Mouse (Mus musculus) midbrain, embryonic 15.5 days (tissue): ENCODE data around the gene Uprt. TPM values are rescaled to one million over a fixed set of nuclear protein-coding genes. Genes with fewer than 3 reads are reported as not detected.
A peak's percentile ranks its signal among the peaks of the same experiment; 100 is the strongest.

ENCODE experiments used
- ATAC-seq: fragments of 200-750 bp; cut with Nextera tagmentation; replicated peaks from 2 replicates; pipeline ENCODE4 v1.8.0; 2017; ENCODE audit warnings: moderate TSS enrichment
- H3K27ac ChIP-seq: fragments of 300-500 bp; sonication (generic); 2 replicates; pipeline ENCODE4 v1.5.1; 2015; ENCODE audit warnings: mild to moderate bottlenecking, inconsistent platforms
- H3K27me3 ChIP-seq: fragments of 300-500 bp; sonication (generic); replicated peaks from 2 replicates; pipeline ENCODE4 v1.6.1; 2015; ENCODE audit warnings: inconsistent platforms
- H3K36me3 ChIP-seq: fragments of 300-500 bp; sonication (generic); replicated peaks from 2 replicates; pipeline ENCODE4 v1.6.1; 2015; ENCODE audit warnings: inconsistent platforms
- H3K4me1 ChIP-seq: fragments of 300-500 bp; sonication (generic); 2 replicates; pipeline ENCODE4 v1.6.1; 2015; ENCODE audit warnings: inconsistent platforms
- H3K4me2 ChIP-seq: fragments of 300-500 bp; sonication (generic); 2 replicates; pipeline ENCODE4 v1.6.1; 2015; ENCODE audit warnings: inconsistent platforms, mild to moderate bottlenecking, moderate library complexity
- H3K4me3 ChIP-seq: fragments of 300-500 bp; sonication (generic); 2 replicates; pipeline ENCODE4 v1.5.1; 2015; ENCODE audit warnings: mild to moderate bottlenecking, inconsistent platforms
- H3K9ac ChIP-seq: fragments of 300-500 bp; sonication (generic); 2 replicates; pipeline ENCODE4 v1.6.1; 2015; ENCODE audit warnings: mild to moderate bottlenecking, inconsistent platforms
- H3K9me3 ChIP-seq: fragments of 300-500 bp; sonication (generic); 2 replicates; pipeline ENCODE4 v1.6.1; 2016; ENCODE audit warnings: inconsistent platforms
- WGBS: fragments of 180-500 bp; shearing (Covaris S2); methylation state at CpG from one replicate; pipeline ENCODE4 v1.1.7; 2015; ENCODE audit warnings: mixed read lengths; 5-methylcytosine and 5-hydroxymethylcytosine counted together
- polyA plus RNA-seq: library from polyadenylated mRNA; unstranded; fragments of >200 nt; fragmentation: Nextera tagmentation; extraction: Ambion mirVana; gene quantifications from 2 replicates; pipeline ENCODE4 v1.2.1, GENCODE M21; 2015

Gene Uprt
- 2.0 TPM in 2 replicates for polyA plus RNA-seq

GRCm38 (mm10) chrX:104482572-104483443 is at the start of gene Uprt:
TSS of gene Uprt (plus strand) at chrX:104482818.
- Histone ChIP-seq H3K9ac (peak within 1 kb of the TSS; percentile 56), H3K4me1 (no peaks in the 10 kb centered on the region; the same call in 1 of the 2 replicates), H3K27me3 (peaks cover 17% of the 10 kb centered on the region), H3K36me3 (no peaks in the 10 kb centered on the region), H3K4me3 (peak within 1 kb of the TSS; percentile 66), H3K4me2 (peak within 1 kb of the TSS; percentile 52), H3K9me3 (no peaks in the 10 kb centered on the region), H3K27ac (peak within 1 kb of the TSS; percentile 76)
- ATAC-seq, result peak; percentile 99
- WGBS, result 24% methylated on average over 34 of the region's 34 CpGs

DNA sequence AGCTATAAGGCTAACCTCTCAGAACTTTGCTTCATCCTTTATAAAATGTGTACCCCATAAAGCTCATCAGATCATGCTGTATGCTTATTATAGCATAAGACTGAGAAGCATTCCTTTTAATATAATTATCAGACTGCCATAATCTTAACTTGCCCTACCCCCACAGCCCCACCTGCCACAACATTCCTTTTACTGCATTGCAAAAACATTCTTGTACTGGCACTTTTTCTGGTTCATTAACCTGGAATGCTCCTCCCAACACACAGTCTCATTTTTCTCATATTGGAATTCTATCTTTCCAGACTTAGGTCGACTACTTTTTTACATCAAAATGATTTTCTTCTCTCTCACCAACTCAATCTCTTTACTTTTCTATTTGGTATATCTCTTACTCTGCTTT is 49.2 kb upstream of the Uprt start:
- 54% methylated on average over 1 of the region's 1 CpGs for WGBS

DNA sequence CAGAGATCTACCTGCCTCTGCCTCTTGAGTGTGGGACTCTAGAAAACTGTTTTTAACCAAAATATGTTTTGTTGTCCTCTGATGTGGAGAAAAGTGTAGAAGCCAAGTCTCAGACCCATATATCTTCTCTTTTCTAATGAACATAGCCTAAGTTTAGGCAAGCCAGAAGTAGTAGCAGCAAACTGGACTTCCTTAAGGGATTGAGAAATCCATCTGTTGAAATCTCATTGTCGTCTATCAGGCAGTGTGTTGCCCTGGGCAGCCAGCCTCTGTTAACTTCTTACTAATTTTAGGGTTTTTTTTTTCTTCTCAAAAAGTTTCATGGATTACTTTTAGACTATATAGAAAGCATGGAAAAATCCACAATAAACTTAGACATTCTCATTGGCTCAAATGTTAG is 30.2 kb upstream of the Uprt start:
- WGBS, result 88% methylated on average over 1 of the region's 1 CpGs
- Histone ChIP-seq H3K27ac (no peak overlapping the region), H3K9ac (no peak overlapping the region), H3K4me3 (no peak overlapping the region), H3K4me2 (no peak overlapping the region), H3K4me1 (no peaks in the 10 kb centered on the region), H3K36me3 (no peaks in the 10 kb centered on the region), H3K9me3 (no peaks in the 10 kb centered on the region), H3K27me3 (peaks cover 3% of the 10 kb centered on the region)
- ATAC-seq, result no peak

More for the DNA sequence above, 49.2 kb upstream of the Uprt start:
- no peaks in the 10 kb centered on the region for H3K36me3 ChIP-seq
- peaks cover 4% of the 10 kb centered on the region; the same call in 1 of the 2 replicates for H3K27me3 ChIP-seq
- no peak overlapping the region for H3K4me3 ChIP-seq
- H3K9ac ChIP-seq, result no peak overlapping the region
- no peak overlapping the region for H3K4me2 ChIP-seq
- ATAC-seq, result no peak
- H3K27ac ChIP-seq, result no peak overlapping the region
- no peaks in the 10 kb centered on the region for H3K9me3 ChIP-seq
- H3K4me1 ChIP-seq, result no peaks in the 10 kb centered on the region

DNA sequence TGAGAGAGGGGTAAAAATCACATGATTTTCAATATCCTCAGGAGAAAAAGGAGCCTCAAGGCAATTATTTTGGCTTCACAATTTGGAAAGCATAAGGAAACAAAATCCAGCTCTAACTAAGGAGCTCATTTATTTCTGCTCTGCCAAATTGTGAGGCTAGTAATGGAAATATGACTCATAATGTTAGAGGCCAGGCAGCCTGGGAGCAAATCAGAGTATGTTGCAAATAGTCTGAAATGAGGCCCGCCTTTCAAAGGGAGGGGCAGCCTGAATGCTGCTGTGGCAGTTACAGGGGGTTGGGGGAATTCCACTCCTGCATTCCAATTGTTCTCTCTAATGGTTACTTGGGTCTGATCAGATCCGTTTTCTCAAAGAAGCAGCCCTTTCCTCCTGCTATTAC is 20.9 kb upstream of the Uprt start:
- H3K4me2 ChIP-seq, result no peak overlapping the region
- H3K27ac ChIP-seq, result no peak overlapping the region
- WGBS, result 45% methylated on average over 2 of the region's 2 CpGs
- H3K36me3 ChIP-seq, result no peaks in the 10 kb centered on the region
- no peak for ATAC-seq
- H3K9me3 ChIP-seq, result no peaks in the 10 kb centered on the region
- H3K9ac ChIP-seq, result no peak overlapping the region
- no peaks in the 10 kb centered on the region for H3K4me1 ChIP-seq
- H3K4me3 ChIP-seq, result no peak overlapping the region
- no peaks in the 10 kb centered on the region for H3K27me3 ChIP-seq

DNA sequence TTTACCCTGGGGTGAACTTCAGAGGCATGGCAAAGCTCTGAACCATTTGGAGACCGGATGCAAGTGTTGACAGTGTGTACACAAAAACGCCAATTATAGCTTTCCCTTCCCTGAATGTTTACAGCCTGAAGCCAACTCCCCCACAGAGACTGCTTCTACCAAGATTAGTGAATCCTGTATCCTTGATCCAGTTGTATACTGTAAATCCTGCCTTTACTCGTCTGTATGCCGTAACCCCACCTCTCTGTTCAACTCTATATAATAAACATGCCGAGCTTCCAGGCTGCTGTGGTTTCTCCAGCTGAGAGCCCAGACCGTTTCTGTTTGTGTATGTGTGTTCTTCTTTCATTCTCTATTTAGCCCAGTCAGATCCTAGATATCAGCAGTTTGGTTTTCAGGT is 18.2 kb upstream of the Uprt start:
- Histone ChIP-seq H3K9me3 (no peaks in the 10 kb centered on the region), H3K36me3 (no peaks in the 10 kb centered on the region), H3K9ac (no peak overlapping the region), H3K27me3 (no peaks in the 10 kb centered on the region), H3K4me1 (no peaks in the 10 kb centered on the region), H3K27ac (no peak overlapping the region), H3K4me3 (no peak overlapping the region), H3K4me2 (no peak overlapping the region)
- WGBS, result 76% methylated on average over 6 of the region's 6 CpGs
- ATAC-seq, result no peak

- Histone ChIP-seq H3K27ac (no peak overlapping the region), H3K4me2 (no peak overlapping the region), H3K27me3 (peaks cover 10% of the 10 kb centered on the region; the same call in 1 of the 2 replicates), H3K4me1 (no peaks in the 10 kb centered on the region), H3K4me3 (no peak overlapping the region), H3K36me3 (no peaks in the 10 kb centered on the region), H3K9me3 (no peaks in the 10 kb centered on the region), H3K9ac (no peak overlapping the region)
- no peak for ATAC-seq
- WGBS, result 14% methylated on average over 2 of the region's 2 CpGs
Observed at GRCm38 (mm10) chrX:104478041-104478440, 4.6 kb upstream of the Uprt start.

DNA sequence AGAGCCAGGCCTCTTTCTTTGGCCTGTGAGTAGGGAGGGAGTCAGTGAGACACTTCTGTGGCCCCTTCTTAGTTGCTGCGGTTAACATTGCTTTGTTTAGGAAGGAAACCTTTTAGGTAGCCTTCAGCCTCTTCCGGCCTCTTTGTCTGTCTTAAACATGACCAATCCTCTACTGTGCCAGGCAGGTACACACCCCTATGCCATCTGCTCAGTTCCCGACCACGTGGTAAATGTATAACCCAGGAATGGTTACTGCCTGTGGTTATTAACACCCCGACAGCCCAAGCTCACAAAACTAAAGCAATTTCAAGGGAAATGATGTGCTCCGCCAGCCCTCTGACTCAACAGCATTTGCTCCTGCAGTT is 808 bp downstream of the Uprt start:
- H3K4me1 ChIP-seq, result no peaks in the 10 kb centered on the region; the same call in 1 of the 2 replicates
- H3K27me3 ChIP-seq, result peaks cover 17% of the 10 kb centered on the region
- H3K4me2 ChIP-seq, result peak overlapping the region; percentile 52
- no peaks in the 10 kb centered on the region for H3K9me3 ChIP-seq
- WGBS, result 27% methylated on average over 6 of the region's 6 CpGs
- peak overlapping the region; percentile 56 for H3K9ac ChIP-seq
- peak overlapping the region; percentile 76 for H3K27ac ChIP-seq
- H3K4me3 ChIP-seq, result peak overlapping the region; percentile 66
- ATAC-seq, result peak; percentile 86
- H3K36me3 ChIP-seq, result no peaks in the 10 kb centered on the region

DNA sequence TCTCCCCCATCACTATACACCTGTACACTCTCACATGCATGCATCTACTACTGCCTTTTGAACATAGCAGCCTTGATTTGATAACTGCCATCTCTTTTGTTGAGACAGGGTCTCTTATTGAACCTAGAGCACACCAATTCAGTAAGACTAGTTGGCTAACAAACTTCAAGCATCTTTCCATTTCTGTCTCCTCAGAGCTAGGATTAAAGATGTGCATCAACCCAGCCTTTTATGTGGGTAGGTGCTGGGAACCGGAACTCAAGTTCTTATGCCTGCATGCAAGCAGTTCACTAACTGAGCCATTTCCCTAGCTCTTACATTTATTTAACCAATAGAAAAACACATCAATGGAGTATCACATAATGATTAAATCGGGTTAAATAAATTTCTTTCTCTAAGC is 3.0 kb downstream of the Uprt start:
- WGBS, result 81% methylated on average over 2 of the region's 2 CpGs
- H3K4me3 ChIP-seq, result no peak overlapping the region
- no peak overlapping the region for H3K4me2 ChIP-seq
- H3K27me3 ChIP-seq, result peaks cover 18% of the 10 kb centered on the region
- no peak overlapping the region for H3K27ac ChIP-seq
- H3K9me3 ChIP-seq, result no peaks in the 10 kb centered on the region
- no peak for ATAC-seq
- H3K4me1 ChIP-seq, result no peaks in the 10 kb centered on the region; the same call in 1 of the 2 replicates
- no peaks in the 10 kb centered on the region for H3K36me3 ChIP-seq
- H3K9ac ChIP-seq, result no peak overlapping the region

- no peaks in the 10 kb centered on the region; the same call in 1 of the 2 replicates for H3K4me1 ChIP-seq
- H3K4me3 ChIP-seq, result no peak overlapping the region
- no peak overlapping the region for H3K4me2 ChIP-seq
- no peaks in the 10 kb centered on the region for H3K9me3 ChIP-seq
- ATAC-seq, result no peak
- H3K27ac ChIP-seq, result no peak overlapping the region
- WGBS, result 86% methylated on average over 3 of the region's 3 CpGs
- H3K27me3 ChIP-seq, result peaks cover 17% of the 10 kb centered on the region
- no peaks in the 10 kb centered on the region for H3K36me3 ChIP-seq
- no peak overlapping the region for H3K9ac ChIP-seq
Observed at GRCm38 (mm10) chrX:104488036-104488435, 5.4 kb downstream of the Uprt start.

- Histone ChIP-seq H3K9me3 (no peaks in the 10 kb centered on the region), H3K4me1 (no peaks in the 10 kb centered on the region; the same call in 1 of the 2 replicates), H3K4me3 (no peak overlapping the region), H3K27ac (no peak overlapping the region), H3K9ac (no peak overlapping the region), H3K27me3 (peaks cover 11% of the 10 kb centered on the region), H3K4me2 (no peak overlapping the region), H3K36me3 (no peaks in the 10 kb centered on the region)
- WGBS, result 82% methylated on average over 4 of the region's 4 CpGs
- ATAC-seq, result no peak
Observed at GRCm38 (mm10) chrX:104488870-104489467, 6.4 kb downstream of the Uprt start.

GRCm38 (mm10) chrX:104489626-104490355 is 7.2 kb downstream of the Uprt start:
- ATAC-seq, result no peak
- H3K4me3 ChIP-seq, result no peak overlapping the region
- 58% methylated on average over 4 of the region's 4 CpGs for WGBS
- no peak overlapping the region for H3K4me2 ChIP-seq
- no peaks in the 10 kb centered on the region for H3K9me3 ChIP-seq
- H3K4me1 ChIP-seq, result no peaks in the 10 kb centered on the region; the same call in 1 of the 2 replicates
- peaks cover 11% of the 10 kb centered on the region for H3K27me3 ChIP-seq
- no peak overlapping the region for H3K9ac ChIP-seq
- H3K36me3 ChIP-seq, result no peaks in the 10 kb centered on the region
- H3K27ac ChIP-seq, result no peak overlapping the region

- H3K36me3 ChIP-seq, result no peaks in the 10 kb centered on the region
- no peaks in the 10 kb centered on the region for H3K9me3 ChIP-seq
- no peak overlapping the region for H3K9ac ChIP-seq
- H3K27ac ChIP-seq, result no peak overlapping the region
- ATAC-seq, result no peak
- H3K4me2 ChIP-seq, result no peak overlapping the region
- 73% methylated on average over 5 of the region's 5 CpGs for WGBS
- H3K4me3 ChIP-seq, result no peak overlapping the region
- no peaks in the 10 kb centered on the region for H3K4me1 ChIP-seq
- H3K27me3 ChIP-seq, result peaks cover 13% of the 10 kb centered on the region
Observed at GRCm38 (mm10) chrX:104501765-104502164, 19.1 kb downstream of the Uprt start.
